15 mouse cellular contexts compared by ENCODE assay signal in genomic region chr13:24392655-24393054, GRCm38 (mm10).
DNase-seq lines count a peak whose midpoint lies in the region; ATAC-seq and TF ChIP-seq lines count a peak whose summit lies in the region.
"Had no signal": no experiment of that assay in that cellular context is flagged by ENCODE, and none has a peak within 500 bp of the region (broad histone marks: within the 10 kb centered on the region; RNA-seq: fewer than 3 reads in every experiment).

No protein-coding gene starts in this region.

- H3K4me3 ChIP-seq in kidney, adult 2 months (ENCODE audit: insufficient read depth, low read depth, low read length): no peak overlapping the region
- peak overlapping the region in 1 of 2 experiments; percentile 15; a peak in 1 of 4 replicates for H3K4me3 ChIP-seq in MEL (ENCODE audit: control insufficient read depth in 1 of 2, insufficient read depth in 1 of 2, low read depth in 2 of 2, low read length in 2 of 2)
- no peak overlapping the region for H3K4me3 ChIP-seq in liver, postnatal 0 days (ENCODE audit: low read depth, low read length)
- H3K4me3 ChIP-seq in embryonic facial prominence, embryonic 10.5 days: no peak overlapping the region
- H3K4me3 ChIP-seq: embryonic facial prominence, embryonic 13.5 days; hindbrain, embryonic 15.5 days; limb, embryonic 10.5 days; neural tube, embryonic 15.5 days had no signal

- no peaks in the 10 kb centered on the region for H3K79me2 ChIP-seq in MEL (ENCODE audit: control insufficient read depth, insufficient read depth, low read length, poor library complexity)

- TF ChIP-seq RAD21 in MEL (IDR thresholded peaks at IDR 0.05; ENCODE audit: low read depth, low read length): no peak

- H3K36me3 ChIP-seq in kidney, adult 2 months (ENCODE audit: control insufficient read depth, insufficient read depth, low read length): no peaks in the 10 kb centered on the region
- peaks cover 0 to 6% of the 10 kb centered on the region in 2 experiments; a peak in 2 of 4 replicates for H3K36me3 ChIP-seq in MEL (ENCODE audit: control insufficient read depth in 1 of 2, insufficient read depth in 2 of 2, low read length in 2 of 2)
- H3K36me3 ChIP-seq in liver, postnatal 0 days (replicated peaks; ENCODE audit: insufficient read depth, low read length): no peaks in the 10 kb centered on the region
- no peaks in the 10 kb centered on the region for H3K36me3 ChIP-seq in embryonic facial prominence, embryonic 10.5 days (replicated peaks)
- H3K36me3 ChIP-seq: embryonic facial prominence, embryonic 13.5 days; hindbrain, embryonic 15.5 days; limb, embryonic 10.5 days; neural tube, embryonic 15.5 days had no signal

- H3K27me3 ChIP-seq in kidney, adult 2 months (replicated peaks; ENCODE audit: control insufficient read depth, insufficient read depth, low read length): no peaks in the 10 kb centered on the region
- peaks cover 0 to 1% of the 10 kb centered on the region in 2 experiments; a peak in 1 of 4 replicates for H3K27me3 ChIP-seq in MEL (ENCODE audit: control insufficient read depth in 1 of 2, insufficient read depth in 2 of 2, low read length in 2 of 2)
- no peaks in the 10 kb centered on the region for H3K27me3 ChIP-seq in liver, postnatal 0 days (ENCODE audit: insufficient read depth, low read length)
- H3K27me3 ChIP-seq in embryonic facial prominence, embryonic 10.5 days (replicated peaks; ENCODE audit: low read depth, poor library complexity, severe bottlenecking): no peaks in the 10 kb centered on the region
- H3K27me3 ChIP-seq: embryonic facial prominence, embryonic 13.5 days; hindbrain, embryonic 15.5 days; neural tube, embryonic 15.5 days had no signal

- peak; percentile 53 for ATAC-seq in liver, postnatal 0 days
- ATAC-seq in frontal cortex, adult (ENCODE audit: low TSS enrichment): no peak

- DNase-seq in kidney, adult 2 months: peak; percentile 43
- DNase-seq in kidney, postnatal 14 days: no peak
- DNase-seq in MEL (ENCODE audit: low read depth, low spot score): peak; percentile 17
- DNase-seq in liver, postnatal 0 days: peak; percentile 15
- peak; percentile 91 for DNase-seq in thymus, postnatal 0 days (ENCODE audit: low spot score)
- no peak for DNase-seq in embryonic facial prominence, embryonic 10.5 days (ENCODE audit: low spot score)
- no peak for DNase-seq in urinary bladder, postnatal 10 days (ENCODE audit: low spot score)
- DNase-seq: cerebellum, postnatal 25 days; gastrocnemius, postnatal 36 days; kidney, adult 11 months had no signal

- no peak for TF ChIP-seq CTCF in kidney, adult 2 months (conservative IDR thresholded peaks at IDR 0.05; ENCODE audit: insufficient read depth, insufficient read length, low read depth, low read length)
- TF ChIP-seq CTCF in MEL (IDR thresholded peaks at IDR 0.05 in 2 of 3, conservative IDR thresholded peaks at IDR 0.05 in 1 of 3; ENCODE audit: control insufficient read depth in 1 of 3, insufficient read depth in 1 of 3, low read depth in 2 of 3, low read length in 3 of 3, poor library complexity in 1 of 3, severe bottlenecking in 1 of 3): no peak
- no peak for TF ChIP-seq CTCF in liver, postnatal 0 days (IDR thresholded peaks at IDR 0.05; ENCODE audit: low read depth)

- H3K27ac ChIP-seq in kidney, adult 2 months (ENCODE audit: insufficient read depth, low read depth, low read length): no peak overlapping the region
- H3K27ac ChIP-seq in MEL (ENCODE audit: control insufficient read depth, low read depth, low read length): no peak overlapping the region
- no peak overlapping the region for H3K27ac ChIP-seq in liver, postnatal 0 days (ENCODE audit: low read depth)
- H3K27ac ChIP-seq in embryonic facial prominence, embryonic 10.5 days (replicated peaks): no peak overlapping the region
- H3K27ac ChIP-seq: embryonic facial prominence, embryonic 13.5 days; hindbrain, embryonic 15.5 days; limb, embryonic 10.5 days; neural tube, embryonic 15.5 days had no signal

- TF ChIP-seq POLR2A in kidney, adult 2 months (IDR thresholded peaks at IDR 0.05; ENCODE audit: low read depth, low read length): no peak
- no peak for TF ChIP-seq POLR2A in MEL (IDR thresholded peaks at IDR 0.05; ENCODE audit: control insufficient read depth in 1 of 2, insufficient read depth in 1 of 2, low read depth in 1 of 2, low read length in 2 of 2, poor library complexity in 1 of 2)

- H3K9ac ChIP-seq in MEL (ENCODE audit: control insufficient read depth, low read depth, low read length, poor library complexity, severe bottlenecking): no peak overlapping the region
- no peak overlapping the region for H3K9ac ChIP-seq in liver, postnatal 0 days (replicated peaks)
- H3K9ac ChIP-seq: embryonic facial prominence, embryonic 13.5 days; hindbrain, embryonic 15.5 days; neural tube, embryonic 15.5 days had no signal

- no peaks in the 10 kb centered on the region for H3K9me3 ChIP-seq in MEL (replicated peaks; ENCODE audit: insufficient read depth, low read length)
- H3K9me3 ChIP-seq in liver, postnatal 0 days (ENCODE audit: low read length): no peaks in the 10 kb centered on the region
- H3K9me3 ChIP-seq in embryonic facial prominence, embryonic 10.5 days: no peaks in the 10 kb centered on the region
- H3K9me3 ChIP-seq: embryonic facial prominence, embryonic 13.5 days; hindbrain, embryonic 15.5 days; limb, embryonic 10.5 days; neural tube, embryonic 15.5 days had no signal

- 61% methylated on average over 4 of the region's 4 CpGs for WGBS in kidney, adult 2 months
- WGBS in liver, postnatal 0 days (ENCODE audit: insufficient replicate concordance): 29% methylated on average over 4 of the region's 4 CpGs
- 77% methylated on average over 4 of the region's 4 CpGs for WGBS in embryonic facial prominence, embryonic 10.5 days

- H3K4me1 ChIP-seq in kidney, adult 2 months (ENCODE audit: control insufficient read depth, insufficient read depth, low read length): peaks cover 4% of the 10 kb centered on the region; the same call in 1 of the 2 replicates
- peaks cover 3% of the 10 kb centered on the region in 2 experiments; a peak in 3 of 4 replicates for H3K4me1 ChIP-seq in MEL (ENCODE audit: control insufficient read depth in 1 of 2, insufficient read depth in 2 of 2, low read length in 2 of 2)
- 0 out of 2 replicates have a peak, but pooled peaks cover 2% of the 10 kb centered on the region for H3K4me1 ChIP-seq in liver, postnatal 0 days (ENCODE audit: insufficient read depth)
- no peaks in the 10 kb centered on the region; the same call in 1 of the 2 replicates for H3K4me1 ChIP-seq in embryonic facial prominence, embryonic 10.5 days

- TF ChIP-seq EP300 in MEL (IDR thresholded peaks at IDR 0.05; ENCODE audit: low read depth in 1 of 2, low read length in 2 of 2): no peak
- TF ChIP-seq EP300 in liver, postnatal 0 days (IDR thresholded peaks at IDR 0.05; ENCODE audit: low read depth): no peak

- no peak overlapping the region for H3K4me2 ChIP-seq in liver, postnatal 0 days (ENCODE audit: low read depth, low read length)
- H3K4me2 ChIP-seq: embryonic facial prominence, embryonic 13.5 days; hindbrain, embryonic 15.5 days; neural tube, embryonic 15.5 days had no signal

TF ChIP-seq in MEL, 35 proteins besides CTCF, POLR2A, EP300 and RAD21:
- TF ChIP-seq MAX (IDR thresholded peaks at IDR 0.05; ENCODE audit: low read length) (peak; percentile 1; the same call in 1 of the 2 replicates), USF1 (IDR thresholded peaks at IDR 0.05; ENCODE audit: low read depth, low read length) (no peak)

Comparison
In these comparisons a context has a peak if more than half of its experiments do, and no peak if none do; other contexts are left out.
1. DNase-seq: peak in kidney, adult 2 months (single experiment), MEL (single experiment), liver, postnatal 0 days (single experiment) and thymus, postnatal 0 days (single experiment); none in kidney, postnatal 14 days (single experiment), embryonic facial prominence, embryonic 10.5 days (single experiment) and urinary bladder, postnatal 10 days (single experiment).